Mouse (Mus musculus) embryonic facial prominence, embryonic 10.5 days (tissue): ENCODE measurements around the gene Pdha1. TPM values are rescaled to one million over a fixed set of nuclear protein-coding genes. Genes with fewer than 3 reads are reported as not detected.

Experiments used
- DNase-seq: peaks from one replicate; pipeline ENCODE4 v3.0.0-alpha.2; 2017; ENCODE audit warnings: low spot score
- H3K27ac ChIP-seq: fragments of 300-500 bp; sonication (generic); replicated peaks from 2 replicates; pipeline ENCODE4 v1.5.1; 2016; ENCODE audit warnings: mild to moderate bottlenecking
- H3K27me3 ChIP-seq: fragments of 300-500 bp; sonication (generic); replicated peaks from 2 replicates; pipeline ENCODE4 v1.6.1; 2016; ENCODE audit warnings: low read depth, mild to moderate bottlenecking; ENCODE audit not compliant: poor library complexity, severe bottlenecking
- H3K36me3 ChIP-seq: fragments of 300-500 bp; sonication (generic); replicated peaks from 2 replicates; pipeline ENCODE4 v1.6.1; 2016; ENCODE audit warnings: mild to moderate bottlenecking, moderate library complexity
- H3K4me1 ChIP-seq: fragments of 300-500 bp; sonication (generic); 2 replicates; pipeline ENCODE4 v1.6.1; 2016
- H3K4me3 ChIP-seq: fragments of 300-500 bp; sonication (generic); 2 replicates; pipeline ENCODE4 v1.5.1; 2016; ENCODE audit warnings: mild to moderate bottlenecking, moderate library complexity
- H3K9me3 ChIP-seq: fragments of 300-500 bp; sonication (generic); 2 replicates; pipeline ENCODE4 v1.6.1; 2016; ENCODE audit warnings: mild to moderate bottlenecking
- WGBS: fragments of 180-500 bp; shearing (Covaris S2); methylation state at CpG from one replicate; pipeline ENCODE4 v1.1.7; 2016; 5-methylcytosine and 5-hydroxymethylcytosine counted together
- polyA plus RNA-seq: library from polyadenylated mRNA; unstranded; fragments of >200 nt; fragmentation: Nextera tagmentation; extraction: Ambion mirVana; gene quantifications from 2 replicates; pipeline ENCODE4 v1.2.1, GENCODE M21; 2016

Gene Pdha1
- 97.0 and 97.3 TPM in 2 replicates for polyA plus RNA-seq

GRCm38 (mm10) chrX:160137861-160138717, at the start of gene Pdha1:
Gene Pdha1, minus strand, starts transcription at chrX:160138413.
- Histone ChIP-seq H3K9me3 (no peaks in the 10 kb centered on the region), H3K27ac (peak within 1 kb of the TSS; percentile 90), H3K4me3 (peak within 1 kb of the TSS; percentile 73), H3K36me3 (no peaks in the 10 kb centered on the region), H3K27me3 (peaks cover 50% of the 10 kb centered on the region), H3K4me1 (peaks cover 15% of the 10 kb centered on the region)
- DNase-seq, result peak; percentile 85
- WGBS, result 18% methylated on average over 67 of the region's 67 CpGs

DNA sequence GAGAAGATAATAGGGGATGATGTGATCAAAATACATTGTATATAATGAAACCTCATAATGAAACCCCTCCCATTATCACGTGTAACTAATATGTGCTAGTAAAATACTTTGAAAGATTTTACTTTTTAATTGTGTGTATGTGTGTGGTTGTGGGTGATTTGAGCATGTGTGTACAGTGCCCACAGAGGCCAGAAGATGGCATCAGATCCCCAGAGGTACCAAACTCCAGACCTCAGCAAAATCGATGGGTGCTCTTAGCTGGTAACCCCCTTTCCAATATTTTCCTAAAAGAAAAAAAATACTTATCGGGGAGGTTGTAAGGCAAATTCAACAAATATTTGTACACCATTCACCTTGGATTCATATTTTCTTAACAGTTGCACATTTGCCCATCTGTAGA, 40.8 kb upstream of the Pdha1 start:
- DNase-seq, result no peak
- 66% methylated on average over 3 of the region's 3 CpGs for WGBS
- H3K36me3 ChIP-seq, result no peaks in the 10 kb centered on the region
- H3K4me3 ChIP-seq, result no peak overlapping the region
- H3K27ac ChIP-seq, result no peak overlapping the region
- H3K4me1 ChIP-seq, result no peaks in the 10 kb centered on the region
- peaks cover 63% of the 10 kb centered on the region for H3K27me3 ChIP-seq
- no peaks in the 10 kb centered on the region for H3K9me3 ChIP-seq

DNA sequence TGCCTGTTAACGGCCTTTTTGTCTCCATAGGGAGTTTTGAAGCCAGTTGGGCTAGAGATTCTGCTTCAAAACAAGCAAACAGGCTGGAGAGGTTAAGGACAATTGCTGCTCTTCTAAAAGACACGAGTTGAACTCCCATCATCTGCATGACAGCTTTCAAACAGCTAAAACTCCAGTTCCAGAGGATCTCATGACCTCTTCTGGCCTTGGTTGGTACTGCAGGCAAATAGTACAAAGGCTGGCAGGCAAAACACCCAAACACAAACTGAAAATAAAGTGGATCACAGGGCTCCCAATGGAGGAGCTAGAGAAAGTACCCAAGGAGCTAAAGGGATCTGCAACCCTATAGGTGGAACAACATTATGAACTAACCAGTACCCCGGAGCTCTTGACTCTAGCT, 31.9 kb upstream of the Pdha1 start:
- 22% methylated on average over 3 of the region's 3 CpGs for WGBS
- Histone ChIP-seq H3K9me3 (no peaks in the 10 kb centered on the region), H3K36me3 (no peaks in the 10 kb centered on the region), H3K27me3 (peaks cover 35% of the 10 kb centered on the region), H3K27ac (no peak overlapping the region), H3K4me1 (0 out of 2 replicates have a peak, but pooled peaks cover 2% of the 10 kb centered on the region), H3K4me3 (no peak overlapping the region)
- peak; percentile 50 for DNase-seq

DNA sequence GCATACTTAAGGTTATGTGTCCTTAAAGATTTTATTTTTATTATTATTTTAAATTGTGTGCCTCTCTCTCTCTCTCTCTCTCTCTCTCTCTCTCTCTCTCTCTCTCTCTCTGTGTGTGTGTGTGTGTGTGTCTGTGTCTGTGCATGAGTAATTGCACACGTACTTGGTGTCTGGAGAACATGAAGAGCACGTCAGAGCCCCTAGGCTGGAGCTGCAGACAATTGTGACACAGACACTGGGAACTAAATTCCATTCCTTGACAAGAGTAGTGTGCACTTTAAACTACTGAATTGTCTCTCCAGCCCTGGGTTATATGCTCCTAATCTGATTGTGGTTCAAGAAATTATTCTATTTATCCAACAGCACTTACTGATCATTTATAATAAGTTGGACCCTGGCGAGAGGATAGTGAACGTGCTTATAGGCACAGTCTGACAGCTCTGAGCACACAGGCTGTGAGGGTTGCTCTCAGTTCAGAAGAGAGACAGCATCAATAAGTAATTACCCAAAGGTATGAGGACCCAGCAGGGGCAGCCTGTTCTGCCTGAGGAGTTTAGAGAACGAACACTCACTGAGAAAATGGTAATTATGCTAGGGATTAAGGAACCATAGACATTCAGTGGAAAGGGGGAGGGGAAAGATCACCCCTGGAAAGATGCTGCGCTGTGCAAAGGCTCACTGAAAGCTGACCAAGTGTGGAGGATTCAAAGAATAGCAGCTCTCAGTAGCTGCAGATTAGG, 28.2 kb upstream of the Pdha1 start:
- no peak overlapping the region for H3K4me3 ChIP-seq
- 0 out of 2 replicates have a peak, but pooled peaks cover 2% of the 10 kb centered on the region for H3K4me1 ChIP-seq
- no peaks in the 10 kb centered on the region for H3K36me3 ChIP-seq
- no peaks in the 10 kb centered on the region for H3K9me3 ChIP-seq
- 28% methylated on average over 6 of the region's 6 CpGs for WGBS
- peaks cover 38% of the 10 kb centered on the region for H3K27me3 ChIP-seq
- peak; percentile 10 for DNase-seq
- H3K27ac ChIP-seq, result no peak overlapping the region

GRCm38 (mm10) chrX:160164259-160164658, 26.0 kb upstream of the Pdha1 start:
- DNase-seq, result no peak
- Histone ChIP-seq H3K36me3 (no peaks in the 10 kb centered on the region), H3K27me3 (peaks cover 38% of the 10 kb centered on the region), H3K4me3 (no peak overlapping the region), H3K4me1 (0 out of 2 replicates have a peak, but pooled peaks cover 2% of the 10 kb centered on the region), H3K27ac (no peak overlapping the region), H3K9me3 (no peaks in the 10 kb centered on the region)
- WGBS, result 91% methylated on average over 3 of the region's 3 CpGs

GRCm38 (mm10) chrX:160153147-160153815, 15.1 kb upstream of the Pdha1 start:
- DNase-seq, result no peak
- Histone ChIP-seq H3K27ac (no peak overlapping the region), H3K4me1 (no peaks in the 10 kb centered on the region), H3K9me3 (no peaks in the 10 kb centered on the region), H3K4me3 (no peak overlapping the region), H3K27me3 (peaks cover 32% of the 10 kb centered on the region), H3K36me3 (no peaks in the 10 kb centered on the region)
- WGBS, result 65% methylated on average over 4 of the region's 4 CpGs

DNA sequence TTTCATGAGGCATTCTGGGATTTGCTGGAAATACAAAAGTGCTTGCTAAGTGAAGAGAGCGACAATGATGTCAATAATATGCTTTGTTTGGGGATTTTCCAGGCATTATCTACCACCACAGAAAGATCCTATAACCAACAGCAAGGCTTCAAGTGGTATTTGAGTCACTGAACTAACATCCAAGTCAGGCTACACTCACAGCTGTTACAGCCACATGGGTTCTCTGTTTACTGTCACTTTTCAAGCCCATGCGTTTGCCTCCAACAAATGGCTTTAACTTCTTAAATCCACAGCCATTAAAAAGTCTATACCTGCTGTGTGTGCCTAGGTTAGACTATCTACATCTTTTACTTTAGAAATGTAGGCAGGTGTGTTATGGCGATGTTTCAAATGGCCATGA, 10.6 kb upstream of the Pdha1 start:
- Histone ChIP-seq H3K4me3 (no peak overlapping the region), H3K36me3 (no peaks in the 10 kb centered on the region), H3K27me3 (peaks cover 32% of the 10 kb centered on the region), H3K4me1 (no peaks in the 10 kb centered on the region), H3K27ac (no peak overlapping the region), H3K9me3 (no peaks in the 10 kb centered on the region)
- DNase-seq, result no peak
- 93% methylated on average over 3 of the region's 3 CpGs for WGBS

GRCm38 (mm10) chrX:160147406-160147805, 9.2 kb upstream of the Pdha1 start:
- Histone ChIP-seq H3K27me3 (peaks cover 25% of the 10 kb centered on the region), H3K9me3 (no peaks in the 10 kb centered on the region), H3K27ac (no peak overlapping the region), H3K4me3 (no peak overlapping the region), H3K4me1 (no peaks in the 10 kb centered on the region), H3K36me3 (no peaks in the 10 kb centered on the region)
- DNase-seq, result no peak
- 87% methylated on average over 3 of the region's 3 CpGs for WGBS

DNA sequence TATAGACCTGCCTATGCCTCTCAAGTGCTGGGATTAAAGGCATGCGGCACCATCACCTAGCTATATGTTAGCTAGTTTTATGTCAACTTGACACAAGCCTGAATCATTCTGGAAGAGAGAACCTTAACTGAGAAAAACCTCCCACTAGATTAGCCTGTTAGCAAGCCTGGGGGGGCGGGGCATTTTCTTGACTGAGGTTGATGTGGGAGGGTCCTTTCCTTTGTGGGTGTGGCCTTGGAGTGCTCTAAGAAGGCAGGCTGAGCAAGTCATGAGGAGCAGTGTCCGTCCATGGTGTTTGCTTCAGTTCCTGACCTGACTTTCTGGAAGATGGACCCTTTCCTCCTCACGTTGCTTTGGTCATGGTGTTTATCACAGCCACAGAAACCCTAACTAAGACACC, 8.6 kb upstream of the Pdha1 start:
- Histone ChIP-seq H3K9me3 (no peaks in the 10 kb centered on the region), H3K36me3 (no peaks in the 10 kb centered on the region), H3K4me3 (no peak overlapping the region), H3K4me1 (no peaks in the 10 kb centered on the region), H3K27ac (no peak overlapping the region), H3K27me3 (peaks cover 19% of the 10 kb centered on the region)
- WGBS, result 84% methylated on average over 4 of the region's 4 CpGs
- DNase-seq, result no peak

- H3K4me3 ChIP-seq, result peak overlapping the region; percentile 73
- H3K9me3 ChIP-seq, result no peaks in the 10 kb centered on the region
- peaks cover 15% of the 10 kb centered on the region for H3K4me1 ChIP-seq
- peaks cover 7% of the 10 kb centered on the region for H3K36me3 ChIP-seq
- peak overlapping the region; percentile 90 for H3K27ac ChIP-seq
- peaks cover 54% of the 10 kb centered on the region for H3K27me3 ChIP-seq
- 25% methylated on average over 18 of the region's 18 CpGs for WGBS
- no peak for DNase-seq
These were observed 894 bp downstream of the Pdha1 start for GRCm38 (mm10) chrX:160137177-160137860.

GRCm38 (mm10) chrX:160136153-160136552, 2.1 kb downstream of the Pdha1 start:
- no peaks in the 10 kb centered on the region for H3K9me3 ChIP-seq
- H3K27me3 ChIP-seq, result peaks cover 55% of the 10 kb centered on the region
- DNase-seq, result peak; percentile 27
- H3K27ac ChIP-seq, result peak overlapping the region; percentile 45; the same call in 1 of the 2 replicates
- peaks cover 15% of the 10 kb centered on the region for H3K4me1 ChIP-seq
- peaks cover 15% of the 10 kb centered on the region for H3K36me3 ChIP-seq
- WGBS, result 29% methylated on average over 5 of the region's 5 CpGs
- H3K4me3 ChIP-seq, result peak overlapping the region; percentile 73

- H3K36me3 ChIP-seq, result peaks cover 20% of the 10 kb centered on the region
- peaks cover 51% of the 10 kb centered on the region for H3K27me3 ChIP-seq
- DNase-seq, result peak; percentile 43
- no peaks in the 10 kb centered on the region for H3K9me3 ChIP-seq
- peaks cover 15% of the 10 kb centered on the region for H3K4me1 ChIP-seq
- H3K4me3 ChIP-seq, result peak overlapping the region; percentile 73
- H3K27ac ChIP-seq, result no peak overlapping the region; the same call in 1 of the 2 replicates
- 31% methylated on average over 6 of the region's 6 CpGs for WGBS
These were observed 2.5 kb downstream of the Pdha1 start for GRCm38 (mm10) chrX:160135719-160136118.
